Mouse (Mus musculus) megakaryocyte, embryonic 14.5 days (primary cell): Measurements from ENCODE around the gene Parp16.

Experiments
- FLI1 ChIP-seq: IDR thresholded peaks from 2 replicates; pipeline ENCODE4 v1.6.1; 2012; ENCODE audit warnings: low read length, inconsistent platforms, mixed read lengths
- GATA1 ChIP-seq: IDR thresholded peaks from 3 replicates; pipeline ENCODE4 v1.6.1; 2012; ENCODE audit warnings: mixed read lengths, low read length, inconsistent platforms, borderline replicate concordance

DNA sequence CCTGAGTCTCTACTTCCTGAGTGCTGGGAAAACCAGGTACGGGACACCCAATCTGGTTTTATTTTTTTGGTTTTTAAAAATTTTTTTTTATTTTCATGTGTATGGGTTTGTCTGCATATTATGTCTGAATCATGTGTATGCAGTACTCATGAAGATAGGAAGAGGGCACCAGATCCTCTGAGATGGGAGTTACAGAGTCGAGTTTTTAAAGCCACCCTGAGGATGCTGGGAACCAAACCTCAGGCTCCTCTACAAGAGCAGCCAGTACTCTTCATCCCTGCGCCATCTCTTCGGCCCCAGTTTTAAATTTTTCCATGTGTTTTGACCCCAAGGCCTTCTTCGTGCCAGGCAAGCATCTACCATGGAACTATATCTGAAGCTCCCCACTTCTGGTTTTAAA, 44.6 kb downstream of the Parp16 start:
- TF ChIP-seq FLI1 = no peak
- no peak for TF ChIP-seq GATA1
